Mouse (Mus musculus) CH12.LX (cell line): ENCODE measurements at regions not wholly inside any gene's neighbourhood (a gene's known extent, or its start where the extent isn't known, plus 50 kb on each side); places are given as distances from the start of the nearest gene placed in this dataset.

ENCODE experiments used
- DNase-seq: peaks from one replicate; pipeline ENCODE4 v3.0.0-alpha.2; 2013; ENCODE audit errors: extremely low read depth
- H3K27ac ChIP-seq: 2 replicates; pipeline ENCODE4 v1.5.1; 2012; ENCODE audit warnings: low read depth, mild to moderate bottlenecking, control low read depth, moderate library complexity; ENCODE audit not compliant: insufficient read depth
- H3K27me3 ChIP-seq: replicated peaks from 2 replicates; pipeline ENCODE3; 2012; ENCODE audit warnings: inconsistent platforms
- H3K36me3 ChIP-seq, 2 experiments: replicated peaks in 1 of 2; 2 replicates each; pipeline versions ENCODE3 to v1.6.1; 2012; ENCODE audit warnings: inconsistent platforms in 1 of 2, low read length in 1 of 2, mild to moderate bottlenecking in 1 of 2, mixed read lengths in 1 of 2, moderate library complexity in 1 of 2; ENCODE audit not compliant: control insufficient read depth in 1 of 2, insufficient read depth in 1 of 2
- H3K4me1 ChIP-seq, 2 experiments: 2 replicates each; pipeline ENCODE4 v1.6.1; 2012; ENCODE audit warnings: inconsistent platforms in 1 of 2, moderate library complexity in 1 of 2; ENCODE audit not compliant: insufficient read depth in 2 of 2, control insufficient read depth in 1 of 2
- H3K4me2 ChIP-seq: 2 replicates; pipeline ENCODE4 v1.6.1; 2012; ENCODE audit warnings: low read depth, mild to moderate bottlenecking, control low read depth; ENCODE audit not compliant: poor library complexity, insufficient read depth, severe bottlenecking
- H3K4me3 ChIP-seq, 3 experiments: fragments of 150-350 bp in 1 of 3; sonication (generic) in 1 of 3; replicated peaks in 1 of 3; 2 replicates each; pipeline versions ENCODE3 to v1.5.1; 2011 to 2012; ENCODE audit warnings: low read depth in 2 of 3, low read length in 2 of 3, mild to moderate bottlenecking in 2 of 3, moderate library complexity in 2 of 3, control low read depth in 1 of 3, improper control_type of control experiment in 1 of 3, inconsistent platforms in 1 of 3, mixed read lengths in 1 of 3; ENCODE audit not compliant: poor library complexity in 1 of 3
- H3K79me2 ChIP-seq: replicated peaks from 2 replicates; pipeline ENCODE4 v1.6.1; 2012; ENCODE audit warnings: mild to moderate bottlenecking, moderate library complexity; ENCODE audit not compliant: control insufficient read depth, poor library complexity, insufficient read depth, severe bottlenecking; ENCODE audit errors: extremely low read depth
- H3K9ac ChIP-seq: 2 replicates; pipeline ENCODE4 v1.6.1; 2012; ENCODE audit warnings: low read depth, mild to moderate bottlenecking, control low read depth, moderate library complexity; ENCODE audit not compliant: insufficient read depth
- H3K9me3 ChIP-seq: replicated peaks from 2 replicates; pipeline ENCODE3; 2012; ENCODE audit warnings: low read length, inconsistent platforms, mixed read lengths
- BHLHE40 ChIP-seq: IDR thresholded peaks from 2 replicates; pipeline ENCODE4 v1.6.1; 2011; ENCODE audit warnings: mild to moderate bottlenecking, low read depth, low read length, improper control_type of control experiment
- CHD1 ChIP-seq: IDR thresholded peaks from 2 replicates; pipeline ENCODE4 v1.6.1; 2012; ENCODE audit warnings: low read depth, low read length, improper control_type of control experiment, inconsistent platforms
- E2F4 ChIP-seq: IDR thresholded peaks from 2 replicates; pipeline ENCODE4 v1.6.1; 2011; ENCODE audit warnings: low read depth, low read length, improper control_type of control experiment; ENCODE audit not compliant: insufficient replicate concordance
- ELF1 ChIP-seq: IDR thresholded peaks from 2 replicates; pipeline ENCODE4 v1.6.1; 2014; ENCODE audit warnings: low read depth, mild to moderate bottlenecking, inconsistent platforms, low read length, improper control_type of control experiment
- EP300 ChIP-seq: IDR thresholded peaks from 2 replicates; pipeline ENCODE4 v1.6.1; 2011; ENCODE audit warnings: low read length, improper control_type of control experiment
- IRF4 ChIP-seq: IDR thresholded peaks from 2 replicates; pipeline ENCODE4 v1.6.1; 2014; ENCODE audit warnings: low read depth, mild to moderate bottlenecking, inconsistent platforms, low read length, improper control_type of control experiment
- JUN ChIP-seq: IDR thresholded peaks from 2 replicates; pipeline ENCODE4 v1.6.1; 2011; ENCODE audit warnings: low read depth, mild to moderate bottlenecking, low read length, improper control_type of control experiment, moderate library complexity; ENCODE audit not compliant: insufficient read depth
- JUND ChIP-seq: conservative IDR thresholded peaks from 2 replicates; pipeline ENCODE4 v1.6.1; 2011; ENCODE audit warnings: low read depth, low read length, improper control_type of control experiment
- KAT2A ChIP-seq: IDR thresholded peaks from 2 replicates; pipeline ENCODE4 v1.6.1; 2012; ENCODE audit warnings: low read length, improper control_type of control experiment, inconsistent platforms; ENCODE audit not compliant: insufficient replicate concordance
- MAFK ChIP-seq: IDR thresholded peaks from 2 replicates; pipeline ENCODE4 v1.6.1; 2011; ENCODE audit warnings: low read length, improper control_type of control experiment; ENCODE audit not compliant: insufficient replicate concordance
- MAX ChIP-seq: IDR thresholded peaks from 2 replicates; pipeline ENCODE4 v1.6.1; 2011; ENCODE audit warnings: low read length, improper control_type of control experiment
- MAZ ChIP-seq: IDR thresholded peaks from 2 replicates; pipeline ENCODE4 v1.6.1; 2012; ENCODE audit warnings: low read depth, mild to moderate bottlenecking, inconsistent platforms, low read length, improper control_type of control experiment, moderate library complexity
- MYC ChIP-seq: IDR thresholded peaks from 2 replicates; pipeline ENCODE4 v1.6.1; 2011; ENCODE audit warnings: low read depth, mild to moderate bottlenecking, improper control_type of control experiment, low read length
- NELFE ChIP-seq: IDR thresholded peaks from 2 replicates; pipeline ENCODE4 v1.6.1; 2011; ENCODE audit warnings: low read depth, low read length, improper control_type of control experiment
- NRF1 ChIP-seq: IDR thresholded peaks from 2 replicates; pipeline ENCODE4 v1.6.1; 2014; ENCODE audit warnings: low read depth, mild to moderate bottlenecking, inconsistent platforms, low read length, improper control_type of control experiment, moderate library complexity
- POLR2A ChIP-seq: IDR thresholded peaks from 2 replicates; pipeline ENCODE4 v1.6.1; 2011; ENCODE audit warnings: low read depth, mild to moderate bottlenecking, improper control_type of control experiment, low read length
- SIN3A ChIP-seq: IDR thresholded peaks from 2 replicates; pipeline ENCODE4 v1.6.1; 2012; ENCODE audit warnings: low read length, improper control_type of control experiment, inconsistent platforms
- TBP ChIP-seq: conservative IDR thresholded peaks from 2 replicates; pipeline ENCODE4 v1.6.1; 2011; ENCODE audit warnings: low read depth, low read length, improper control_type of control experiment
- TCF12 ChIP-seq: IDR thresholded peaks from 2 replicates; pipeline ENCODE4 v1.6.1; 2014; ENCODE audit warnings: low read depth, mild to moderate bottlenecking, inconsistent platforms, low read length, improper control_type of control experiment
- USF2 ChIP-seq: conservative IDR thresholded peaks from 2 replicates; pipeline ENCODE4 v1.6.1; 2011; ENCODE audit warnings: low read depth, low read length, improper control_type of control experiment
- ZKSCAN1 ChIP-seq: IDR thresholded peaks from 2 replicates; pipeline ENCODE4 v1.6.1; 2012; ENCODE audit warnings: low read depth, inconsistent platforms, low read length, improper control_type of control experiment, borderline replicate concordance
- ZNF384 ChIP-seq: IDR thresholded peaks from 2 replicates; pipeline ENCODE4 v1.6.1; 2012; ENCODE audit warnings: low read depth, low read length, improper control_type of control experiment, inconsistent platforms
- dilution Hi-C: fragments of 300-500 bp; cut with MboI; formaldehyde crosslinking; loops from 2 replicates; pipeline ENCODE4 v1.14.3; 2020; ENCODE audit warnings: low sequenced_read_pairs; ENCODE audit not compliant: extremely low pct_unique_long_range_greater_than_20kb, extremely low pct_ligation_motif_present
- in situ Hi-C: fragments of 300-500 bp; cut with MboI; formaldehyde crosslinking; loops from 3 replicates; pipeline ENCODE4 v1.14.3; 2019; ENCODE audit warnings: low sequenced_read_pairs, low pct_ligation_motif_present, low pct_unique_long_range_greater_than_20kb, mixed read lengths

DNA sequence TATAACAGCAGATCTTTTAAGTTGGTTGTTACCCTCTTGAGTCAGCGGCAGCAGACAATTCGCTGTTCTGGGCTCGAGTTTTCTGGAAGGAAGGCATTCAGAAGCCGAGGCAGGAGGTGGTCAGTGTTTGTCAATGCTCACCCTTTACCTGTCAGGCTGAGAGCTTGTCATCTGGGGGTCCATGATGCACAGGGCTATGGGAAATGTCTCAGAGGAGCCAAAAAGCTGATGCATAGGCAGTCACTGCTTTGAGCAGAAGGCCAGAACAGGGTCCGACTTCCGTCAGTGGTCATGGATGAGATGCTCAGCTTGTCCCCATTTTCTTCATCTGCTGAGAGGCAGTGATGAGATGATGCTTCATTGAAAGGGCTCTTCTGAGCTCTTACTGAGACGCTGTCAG is 57.2 kb upstream of the Map3k1 start:
- H3K9ac ChIP-seq = no peak overlapping the region
- peaks cover 11% of the 10 kb centered on the region for H3K9me3 ChIP-seq
- peaks cover 0 to 8% of the 10 kb centered on the region in 2 experiments for H3K36me3 ChIP-seq
- H3K4me3 ChIP-seq = no peak overlapping the region
- H3K79me2 ChIP-seq = no peaks in the 10 kb centered on the region
- H3K27me3 ChIP-seq = no peaks in the 10 kb centered on the region
- H3K4me1 ChIP-seq = peaks cover 2 to 18% of the 10 kb centered on the region in 2 experiments; a peak in 3 of 4 replicates
- no peak for DNase-seq
- dilution Hi-C loops = no loop called here
- no peak overlapping the region for H3K27ac ChIP-seq
- H3K4me2 ChIP-seq = no peak overlapping the region
- in situ Hi-C loops = no loop called here
- TF ChIP-seq ZKSCAN1 (no peak), EP300 (no peak)

DNA sequence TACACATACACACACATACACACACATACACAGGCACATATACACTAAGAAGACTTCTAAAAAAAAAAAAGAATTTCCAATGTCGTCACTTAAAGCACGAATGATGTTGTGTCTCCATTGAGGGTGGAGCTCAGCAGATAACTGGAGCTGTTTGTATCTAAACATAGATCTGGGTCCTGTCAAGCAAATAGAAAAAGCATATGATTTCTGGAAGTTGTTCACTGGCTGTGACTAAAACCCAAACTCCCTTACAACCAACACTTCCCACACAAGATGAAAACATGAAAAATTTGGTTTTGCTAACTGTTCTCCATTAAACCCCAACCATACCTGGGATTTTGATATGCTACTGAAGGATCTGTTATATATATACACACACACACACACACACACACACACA is 58.5 kb upstream of the Map3k1 start:
- H3K79me2 ChIP-seq = no peaks in the 10 kb centered on the region
- TF ChIP-seq ELF1 (no peak), MAZ (0 out of 2 replicates have a peak, but pooled peaks have one; percentile 15)
- peaks cover 0 to 18% of the 10 kb centered on the region in 2 experiments for H3K36me3 ChIP-seq
- H3K4me3 ChIP-seq = no peak overlapping the region
- peak overlapping the region; percentile 87; the same call in 1 of the 2 replicates for H3K9ac ChIP-seq
- H3K4me1 ChIP-seq = peaks cover 2 to 18% of the 10 kb centered on the region in 2 experiments; a peak in 3 of 4 replicates
- peak overlapping the region; percentile 65; the same call in 1 of the 2 replicates for H3K4me2 ChIP-seq
- H3K27me3 ChIP-seq = no peaks in the 10 kb centered on the region
- peak; percentile 42 for DNase-seq
- in situ Hi-C loops = no loop called here
- peak overlapping the region; percentile 6; the same call in 1 of the 2 replicates for H3K27ac ChIP-seq
- peaks cover 11% of the 10 kb centered on the region for H3K9me3 ChIP-seq
- dilution Hi-C loops = no loop called here

DNA sequence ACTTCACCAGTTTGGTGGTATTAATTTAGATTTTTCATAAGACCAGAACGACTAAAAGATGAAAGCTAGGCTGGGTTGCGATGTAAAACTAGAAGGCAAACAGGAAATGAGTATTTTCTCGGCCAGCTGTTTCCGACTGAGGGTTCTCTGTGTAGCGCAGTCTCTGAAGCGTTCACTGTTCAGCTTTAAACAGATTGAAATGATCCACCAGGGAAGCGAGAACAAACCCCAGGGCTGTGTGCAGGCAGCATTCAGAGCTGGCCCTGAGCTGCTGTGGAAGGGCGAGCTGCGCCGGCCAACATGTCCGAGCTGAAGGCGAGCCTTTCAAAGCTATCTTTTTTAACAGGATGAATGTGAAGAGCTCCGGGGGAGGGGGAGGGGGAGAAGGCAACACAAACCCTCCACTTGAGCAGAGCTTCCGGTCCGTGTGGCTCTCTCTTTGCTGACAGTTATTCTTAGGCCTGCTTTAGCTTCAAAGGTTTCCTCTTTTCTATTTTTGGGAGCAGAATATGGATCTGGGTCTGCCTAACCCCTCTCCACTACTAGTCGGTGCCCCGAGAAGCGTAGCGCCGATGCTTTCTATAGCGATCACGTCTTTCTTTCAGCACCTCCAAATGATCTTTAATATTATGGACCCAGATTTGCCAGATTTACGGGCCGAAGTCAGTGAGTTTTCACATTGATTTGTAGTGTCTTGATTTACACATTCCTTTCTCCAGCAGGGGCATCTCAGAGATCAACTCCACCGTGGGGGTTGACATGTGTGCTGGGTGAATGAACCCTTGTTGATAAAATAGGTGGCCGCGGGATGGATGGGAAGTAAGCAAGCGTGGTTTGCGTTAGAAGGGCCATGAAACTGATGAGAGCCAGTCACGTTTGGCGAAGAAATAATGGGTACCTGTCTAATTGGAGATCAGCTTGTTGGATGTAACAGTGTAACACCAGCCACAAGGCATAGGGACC is 59.3 kb upstream of the Map3k1 start:
- in situ Hi-C loops = no loop called here
- peaks cover 11% of the 10 kb centered on the region for H3K9me3 ChIP-seq
- dilution Hi-C loops = no loop called here
- no peaks in the 10 kb centered on the region for H3K27me3 ChIP-seq
- peak overlapping the region; percentile 65 for H3K4me2 ChIP-seq
- H3K4me1 ChIP-seq = peaks cover 2 to 18% of the 10 kb centered on the region in 2 experiments; a peak in 3 of 4 replicates
- H3K9ac ChIP-seq = peak overlapping the region; percentile 87
- H3K36me3 ChIP-seq = peaks cover 0 to 18% of the 10 kb centered on the region in 2 experiments
- peak overlapping the region; percentile 89 for H3K27ac ChIP-seq
- peak; percentile 88 for DNase-seq
- H3K4me3 ChIP-seq = peak overlapping the region; percentile 56 to 64 (median 58)
- no peaks in the 10 kb centered on the region for H3K79me2 ChIP-seq
- peak; percentile 67 for TF ChIP-seq POLR2A
- TF ChIP-seq USF2 = no peak
- TF ChIP-seq JUN = no peak
- TF ChIP-seq MAZ = 0 out of 2 replicates have a peak, but pooled peaks have one; percentile 25
- TF ChIP-seq MAFK = 0 out of 2 replicates have a peak, but pooled peaks have one; percentile 46
- TF ChIP-seq SIN3A = peak; percentile 98
- peak; percentile 42; the same call in 1 of the 2 replicates for TF ChIP-seq CHD1
- TF ChIP-seq MYC = peak; percentile 35; the same call in 1 of the 2 replicates
- TF ChIP-seq IRF4 = peak; percentile 69
- TF ChIP-seq JUND = peak; percentile 9; the same call in 1 of the 2 replicates
- peak; percentile 76 for TF ChIP-seq NELFE
- TF ChIP-seq MAX = peak; percentile 34; the same call in 1 of the 2 replicates
- peak; percentile 55 for TF ChIP-seq TBP
- TF ChIP-seq ELF1 = 0 out of 2 replicates have a peak, but pooled peaks have one; percentile 61
- TF ChIP-seq BHLHE40 = peak; percentile 57
- 0 out of 2 replicates have a peak, but pooled peaks have one; percentile 56 for TF ChIP-seq E2F4
- no peak for TF ChIP-seq ZNF384
- TF ChIP-seq TCF12 = peak; percentile 50; the same call in 1 of the 2 replicates
- TF ChIP-seq NRF1 = peak; percentile 64
- TF ChIP-seq KAT2A = 0 out of 2 replicates have a peak, but pooled peaks have one; percentile 57
